Mouse (Mus musculus) ES-Bruce4 (cell line): ENCODE measurements around the gene Eif5a2. TPM values are rescaled to one million over a fixed set of nuclear protein-coding genes. Genes with fewer than 3 reads are reported as not detected.

Experiments
- H3K27ac ChIP-seq: 2 replicates; pipeline ENCODE4 v1.5.1; 2012; ENCODE audit warnings: low read length, inconsistent platforms; ENCODE audit not compliant: insufficient read depth
- H3K27me3 ChIP-seq: 2 replicates; pipeline ENCODE4 v1.6.1; 2012; ENCODE audit warnings: mild to moderate bottlenecking, low read length, inconsistent platforms; ENCODE audit not compliant: control insufficient read depth, poor library complexity, insufficient read depth, severe bottlenecking
- H3K36me3 ChIP-seq: 2 replicates; pipeline ENCODE4 v1.6.1; 2012; ENCODE audit warnings: inconsistent platforms, mild to moderate bottlenecking, low read length, moderate library complexity; ENCODE audit not compliant: control insufficient read depth, poor library complexity, insufficient read depth, severe bottlenecking
- H3K4me1 ChIP-seq: one replicate; pipeline ENCODE4 v1.8.1; 2011; ENCODE audit warnings: low read length; ENCODE audit not compliant: control insufficient read depth, insufficient read depth
- H3K4me3 ChIP-seq: 2 replicates; pipeline ENCODE4 v1.5.1; 2011; ENCODE audit warnings: low read depth, mild to moderate bottlenecking, low read length
- H3K9ac ChIP-seq: 2 replicates; pipeline ENCODE4 v1.6.1; 2012; ENCODE audit warnings: low read depth, mild to moderate bottlenecking, inconsistent platforms; ENCODE audit not compliant: poor library complexity, severe bottlenecking
- H3K9me3 ChIP-seq: replicated peaks from 2 replicates; pipeline ENCODE4 v1.6.1; 2012; ENCODE audit warnings: mild to moderate bottlenecking, low read length, inconsistent platforms; ENCODE audit not compliant: control insufficient read depth, poor library complexity, insufficient read depth, severe bottlenecking
- CTCF ChIP-seq: IDR thresholded peaks from one replicate; pipeline ENCODE4 v1.8.1; 2011; ENCODE audit warnings: low read depth, low read length
- EP300 ChIP-seq: IDR thresholded peaks from 2 replicates; pipeline ENCODE4 v1.6.1; 2011; ENCODE audit warnings: low read depth, low read length; ENCODE audit not compliant: insufficient read depth
- POLR2A ChIP-seq: IDR thresholded peaks from one replicate; pipeline ENCODE4 v1.8.1; 2011; ENCODE audit warnings: low read length; ENCODE audit not compliant: insufficient read depth
- polyA plus RNA-seq: library from polyadenylated mRNA; stranded (reverse); fragments of >200 nt; gene quantifications from 2 replicates; pipeline ENCODE4 v1.2.4, GENCODE M21; 2011; ENCODE audit warnings: low read depth; ENCODE audit not compliant: missing spikeins, insufficient read depth, insufficient read length

Gene Eif5a2
- polyA plus RNA-seq, 1 experiment, result 14.8 TPM

GRCm38 (mm10) chr3:28781848-28782247, 772 bp downstream of the Eif5a2 start:
- no peaks in the 10 kb centered on the region; the same call in 1 of the 2 replicates for H3K9me3 ChIP-seq
- peak overlapping the region; percentile 82 for H3K9ac ChIP-seq
- H3K36me3 ChIP-seq, result no peaks in the 10 kb centered on the region
- no peaks in the 10 kb centered on the region; the same call in 1 of the 2 replicates for H3K27me3 ChIP-seq
- no peak overlapping the region for H3K27ac ChIP-seq
- TF ChIP-seq EP300, result no peak
- no peak for TF ChIP-seq POLR2A
- no peak for TF ChIP-seq CTCF
- H3K4me1 ChIP-seq, result no peaks in the 10 kb centered on the region
- peak overlapping the region; percentile 65 for H3K4me3 ChIP-seq

DNA sequence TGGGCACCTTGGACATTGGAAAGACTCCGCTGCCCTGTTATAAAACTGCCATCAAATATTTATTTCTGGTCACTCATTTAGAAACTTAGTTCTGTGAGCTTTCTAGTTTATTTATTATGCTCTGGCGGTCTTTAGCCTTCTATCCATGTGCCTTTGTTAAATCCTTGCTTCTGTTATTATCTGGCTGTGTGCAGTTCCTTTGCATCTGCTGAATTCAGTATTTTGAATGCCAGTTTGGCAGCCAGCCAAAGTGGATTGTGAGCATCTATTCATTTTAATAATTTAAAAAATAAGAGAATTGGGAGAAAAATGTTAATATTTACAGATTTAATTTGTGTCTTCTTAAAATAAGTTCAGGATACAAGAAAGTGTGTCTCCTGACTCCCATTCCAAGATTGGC, 3.1 kb downstream of the Eif5a2 start:
- Histone ChIP-seq H3K4me1 (no peaks in the 10 kb centered on the region), H3K9me3 (no peaks in the 10 kb centered on the region; the same call in 1 of the 2 replicates), H3K27ac (no peak overlapping the region), H3K9ac (no peak overlapping the region), H3K36me3 (no peaks in the 10 kb centered on the region), H3K27me3 (no peaks in the 10 kb centered on the region; the same call in 1 of the 2 replicates), H3K4me3 (no peak overlapping the region)
- TF ChIP-seq POLR2A, result no peak
- TF ChIP-seq CTCF, result no peak

- no peaks in the 10 kb centered on the region for H3K9me3 ChIP-seq
- no peak overlapping the region for H3K4me3 ChIP-seq
- no peak overlapping the region for H3K9ac ChIP-seq
These were observed 13.8 kb downstream of the Eif5a2 start for GRCm38 (mm10) chr3:28794835-28795234.

GRCm38 (mm10) chr3:28805301-28806097, 24.4 kb downstream of the Eif5a2 start, which contains the start of gene Rpl22l1:
Gene Rpl22l1, plus strand, starts transcription at chr3:28805436.
- H3K36me3 ChIP-seq, result peaks cover 21% of the 10 kb centered on the region
- H3K9ac ChIP-seq, result peak within 1 kb of the TSS; percentile 98
- no peaks in the 10 kb centered on the region for H3K4me1 ChIP-seq
- peak within 1 kb of the TSS; percentile 16; the same call in 1 of the 2 replicates for H3K27ac ChIP-seq
- H3K9me3 ChIP-seq, result no peaks in the 10 kb centered on the region
- peak within 1 kb of the TSS; percentile 99 for H3K4me3 ChIP-seq
- TF ChIP-seq POLR2A, result peak; percentile 85
- TF ChIP-seq CTCF, result no peak
- no peaks in the 10 kb centered on the region for H3K27me3 ChIP-seq

More at GRCm38 (mm10) chr3:28794835-28795234, 13.8 kb downstream of the Eif5a2 start:
- no peaks in the 10 kb centered on the region for H3K4me1 ChIP-seq
- H3K36me3 ChIP-seq, result no peaks in the 10 kb centered on the region
- H3K27ac ChIP-seq, result no peak overlapping the region
- TF ChIP-seq EP300 (no peak), CTCF (no peak), POLR2A (no peak)
- H3K27me3 ChIP-seq, result no peaks in the 10 kb centered on the region

DNA sequence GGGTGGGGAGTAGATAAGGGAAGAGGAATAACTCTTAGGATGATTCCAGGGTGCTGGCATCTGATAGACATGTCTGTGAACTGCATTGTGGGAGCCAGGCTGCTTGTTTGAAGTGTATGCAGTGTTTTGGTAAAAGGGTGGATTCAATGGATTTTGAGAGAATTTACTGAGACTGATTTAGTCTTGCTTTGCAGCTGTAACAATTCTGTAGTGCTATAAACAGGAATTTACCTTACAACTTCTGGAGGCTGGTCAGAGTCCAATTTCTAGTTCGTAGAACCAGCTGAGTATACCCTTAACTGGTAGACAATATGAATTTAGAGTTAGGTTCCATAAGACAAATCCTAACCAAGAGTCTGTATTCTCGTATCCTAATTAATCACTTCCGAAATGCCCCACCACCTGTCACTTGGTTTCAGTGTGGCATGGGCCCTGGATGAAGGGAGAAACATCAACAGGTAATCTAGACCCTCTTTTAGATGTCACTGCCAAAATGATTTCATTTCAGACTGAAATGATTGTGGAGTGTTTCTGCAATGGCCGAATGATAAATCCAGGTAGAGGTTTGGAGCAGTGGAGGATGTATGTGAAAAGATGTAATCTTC, 27.1 kb downstream of the Eif5a2 start:
- Histone ChIP-seq H3K9ac (no peak overlapping the region), H3K27ac (no peak overlapping the region), H3K27me3 (no peaks in the 10 kb centered on the region), H3K4me3 (no peak overlapping the region), H3K36me3 (peaks cover 21% of the 10 kb centered on the region), H3K9me3 (no peaks in the 10 kb centered on the region), H3K4me1 (no peaks in the 10 kb centered on the region)
- TF ChIP-seq EP300 (no peak), CTCF (no peak)

- Histone ChIP-seq H3K4me1 (no peaks in the 10 kb centered on the region), H3K9ac (no peak overlapping the region), H3K9me3 (no peaks in the 10 kb centered on the region), H3K27ac (no peak overlapping the region), H3K36me3 (peaks cover 17% of the 10 kb centered on the region), H3K4me3 (no peak overlapping the region), H3K27me3 (no peaks in the 10 kb centered on the region)
- TF ChIP-seq CTCF, result no peak
- TF ChIP-seq EP300, result no peak
- TF ChIP-seq POLR2A, result no peak
These were observed 30.4 kb downstream of the Eif5a2 start for GRCm38 (mm10) chr3:28811441-28811840.
